Mouse (Mus musculus) cerebellum, adult 2 months (tissue): Measurements from ENCODE around the gene Osbpl9.

Experiments
- CTCF ChIP-seq: fragments of 200-500 bp; IDR thresholded peaks from 2 replicates; pipeline ENCODE4 v1.5.1; 2011; ENCODE audit warnings: low read depth, mild to moderate bottlenecking, control low read depth, low read length, moderate library complexity, borderline replicate concordance; ENCODE audit not compliant: insufficient read depth
- POLR2A ChIP-seq: fragments of 200-500 bp; IDR thresholded peaks from 2 replicates; pipeline ENCODE4 v1.6.1; 2011; ENCODE audit warnings: low read length, control low read depth, borderline replicate concordance; ENCODE audit not compliant: insufficient read depth

DNA sequence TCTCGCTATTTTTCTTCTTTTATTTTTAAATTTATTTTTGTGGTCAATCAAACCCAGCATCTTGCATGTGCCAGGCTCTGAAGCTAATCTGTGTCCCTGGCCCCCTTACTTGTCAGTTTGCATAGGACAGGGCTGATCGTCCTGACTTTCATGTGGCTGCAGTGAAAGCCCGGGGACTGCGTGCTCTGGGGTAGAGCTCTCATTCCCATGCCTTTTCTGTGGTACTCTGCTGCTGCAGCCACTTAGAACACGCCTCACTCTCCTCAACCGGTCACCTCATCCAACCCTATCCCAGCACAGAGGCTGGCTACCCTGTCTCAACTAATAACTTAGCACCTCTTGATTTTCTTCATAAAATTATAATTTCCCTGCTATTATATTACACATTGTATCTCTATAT lies 23.5 kb upstream of the Osbpl9 start:
- TF ChIP-seq POLR2A (no peak), CTCF (no peak)
